Mouse (Mus musculus): ENCODE measurements around the gene Gm20708. TPM values are rescaled to one million over a fixed set of nuclear protein-coding genes. Genes with fewer than 3 reads are reported as not detected.

Gene Gm20708
- total RNA-seq, 1 experiment = 0.40 TPM

- Histone ChIP-seq H3K36me3 (ENCODE audit: control insufficient read depth, insufficient read depth, low read length, poor library complexity, severe bottlenecking) (peaks cover 36% of the 10 kb centered on the region), H3K27ac (ENCODE audit: insufficient read depth, low read depth, low read length, poor library complexity, severe bottlenecking) (no peak overlapping the region), H3K9ac (ENCODE audit: insufficient read depth, low read depth, low read length, poor library complexity, severe bottlenecking) (no peak overlapping the region), H3K9me3 (ENCODE audit: control insufficient read depth, insufficient read depth, low read depth, low read length) (no peaks in the 10 kb centered on the region), H3K4me3 (ENCODE audit: insufficient read depth in 1 of 2, low read depth in 1 of 2, low read length in 2 of 2, poor library complexity in 1 of 2, severe bottlenecking in 1 of 2) (no peak overlapping the region), H3K4me1 (ENCODE audit: control insufficient read depth in 2 of 2, insufficient read depth in 2 of 2, low read length in 2 of 2, poor library complexity in 1 of 2) (peaks cover 2 to 11% of the 10 kb centered on the region in 2 experiments; a peak in 2 of 4 replicates)
- in situ Hi-C loops (cut with MboI; ENCODE audit: low sequenced_read_pairs in 2 of 2, unreplicated experiment in 2 of 2) = no loop called here
- no peak for DNase-seq (ENCODE audit: low read depth, low spot score)
- TF ChIP-seq ZC3H11A (IDR thresholded peaks at IDR 0.05; ENCODE audit: borderline replicate concordance, low read depth, low read length) (no peak), HCFC1 (IDR thresholded peaks at IDR 0.05; ENCODE audit: borderline replicate concordance, insufficient read depth, low read length) (no peak)
These were observed 33.2 kb upstream of the Gm20708 start for GRCm38 (mm10) chr11:117776085-117776792.

DNA sequence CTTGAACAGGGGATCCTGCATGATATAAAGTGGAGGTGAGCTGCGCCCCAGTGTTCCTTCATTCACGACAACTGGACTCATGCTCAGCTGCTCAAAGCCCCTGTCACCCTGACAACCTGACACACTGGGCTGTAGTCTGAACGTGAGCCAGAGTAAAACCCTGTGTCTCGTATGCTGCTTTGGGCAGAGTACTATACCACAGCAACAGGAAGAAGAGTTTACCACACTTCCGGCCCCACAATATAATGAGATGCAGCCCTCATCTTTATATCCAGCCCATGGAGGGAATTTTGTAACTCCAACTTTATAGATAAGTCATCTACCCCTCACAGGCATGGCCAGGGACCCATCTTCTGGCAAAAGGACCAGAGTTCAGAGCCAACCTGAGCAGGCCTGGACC is 32.4 kb upstream of the Gm20708 start:
- H3K36me3 ChIP-seq (ENCODE audit: control insufficient read depth, insufficient read depth, low read length, poor library complexity, severe bottlenecking) = peaks cover 30% of the 10 kb centered on the region
- in situ Hi-C loops (cut with MboI; ENCODE audit: low sequenced_read_pairs in 2 of 2, unreplicated experiment in 2 of 2) = no loop called here
- no peak for TF ChIP-seq ZC3H11A (IDR thresholded peaks at IDR 0.05; ENCODE audit: borderline replicate concordance, low read depth, low read length)
- no peak for TF ChIP-seq HCFC1 (IDR thresholded peaks at IDR 0.05; ENCODE audit: borderline replicate concordance, insufficient read depth, low read length)
- TF ChIP-seq CHD2 (IDR thresholded peaks at IDR 0.05; ENCODE audit: low read depth, low read length) = no peak
- no peak for TF ChIP-seq ZNF384 (IDR thresholded peaks at IDR 0.05; ENCODE audit: low read depth, low read length)
- TF ChIP-seq MAFK (IDR thresholded peaks at IDR 0.05; ENCODE audit: insufficient read depth, low read depth, low read length) = no peak
- no peak overlapping the region for H3K9ac ChIP-seq (ENCODE audit: insufficient read depth, low read depth, low read length, poor library complexity, severe bottlenecking)
- no peak for DNase-seq (ENCODE audit: low read depth, low spot score)
- H3K4me3 ChIP-seq (ENCODE audit: insufficient read depth in 1 of 2, low read depth in 1 of 2, low read length in 2 of 2, poor library complexity in 1 of 2, severe bottlenecking in 1 of 2) = no peak overlapping the region
- H3K9me3 ChIP-seq (ENCODE audit: control insufficient read depth, insufficient read depth, low read depth, low read length) = no peaks in the 10 kb centered on the region
- H3K4me1 ChIP-seq (ENCODE audit: control insufficient read depth in 2 of 2, insufficient read depth in 2 of 2, low read length in 2 of 2, poor library complexity in 1 of 2) = peaks cover 2 to 18% of the 10 kb centered on the region in 2 experiments; a peak in 2 of 4 replicates
- no peak overlapping the region for H3K27ac ChIP-seq (ENCODE audit: insufficient read depth, low read depth, low read length, poor library complexity, severe bottlenecking)

DNA sequence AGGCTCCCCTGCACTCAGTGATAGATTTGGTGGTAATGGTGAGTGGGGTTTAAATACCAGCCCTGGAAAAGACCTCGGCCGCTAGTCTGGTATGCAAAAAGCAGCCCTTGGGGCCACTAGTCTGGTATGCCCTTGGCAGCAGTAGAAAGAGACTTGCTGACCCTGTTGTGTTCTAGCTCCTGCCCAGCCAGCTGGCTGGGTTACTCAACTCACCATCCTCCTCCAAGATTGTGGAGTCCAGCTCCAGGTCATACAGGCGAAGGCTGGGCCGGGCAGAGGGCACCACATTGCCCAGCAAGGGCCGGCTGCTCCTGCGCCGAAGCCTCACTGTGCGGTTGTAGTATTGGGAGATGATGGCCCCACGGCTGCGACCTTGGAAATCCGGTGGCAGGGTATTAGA is 31.4 kb upstream of the Gm20708 start:
- in situ Hi-C loops (cut with MboI; ENCODE audit: low sequenced_read_pairs in 2 of 2, unreplicated experiment in 2 of 2) = no loop called here
- Histone ChIP-seq H3K36me3 (ENCODE audit: control insufficient read depth, insufficient read depth, low read length, poor library complexity, severe bottlenecking) (peaks cover 30% of the 10 kb centered on the region), H3K4me3 (ENCODE audit: insufficient read depth in 1 of 2, low read depth in 1 of 2, low read length in 2 of 2, poor library complexity in 1 of 2, severe bottlenecking in 1 of 2) (no peak overlapping the region), H3K27ac (ENCODE audit: insufficient read depth, low read depth, low read length, poor library complexity, severe bottlenecking) (no peak overlapping the region), H3K9me3 (ENCODE audit: control insufficient read depth, insufficient read depth, low read depth, low read length) (no peaks in the 10 kb centered on the region), H3K9ac (ENCODE audit: insufficient read depth, low read depth, low read length, poor library complexity, severe bottlenecking) (no peak overlapping the region), H3K4me1 (ENCODE audit: control insufficient read depth in 2 of 2, insufficient read depth in 2 of 2, low read length in 2 of 2, poor library complexity in 1 of 2) (peaks cover 4 to 22% of the 10 kb centered on the region in 2 experiments; a peak in 3 of 4 replicates)
- no peak for DNase-seq (ENCODE audit: low read depth, low spot score)
- TF ChIP-seq ZC3H11A (IDR thresholded peaks at IDR 0.05; ENCODE audit: borderline replicate concordance, low read depth, low read length) (no peak), CHD2 (IDR thresholded peaks at IDR 0.05; ENCODE audit: low read depth, low read length) (no peak), ZNF384 (IDR thresholded peaks at IDR 0.05; ENCODE audit: low read depth, low read length) (no peak), MAFK (IDR thresholded peaks at IDR 0.05; ENCODE audit: insufficient read depth, low read depth, low read length) (no peak), HCFC1 (IDR thresholded peaks at IDR 0.05; ENCODE audit: borderline replicate concordance, insufficient read depth, low read length) (no peak)

GRCm38 (mm10) chr11:117778851-117779433 is 30.5 kb upstream of the Gm20708 start:
- H3K9ac ChIP-seq (ENCODE audit: insufficient read depth, low read depth, low read length, poor library complexity, severe bottlenecking) = peak overlapping the region; percentile 35; the same call in 1 of the 2 replicates
- H3K4me3 ChIP-seq (ENCODE audit: insufficient read depth in 1 of 2, low read depth in 1 of 2, low read length in 2 of 2, poor library complexity in 1 of 2, severe bottlenecking in 1 of 2) = peak overlapping the region; percentile 73 to 78
- TF ChIP-seq ZC3H11A (IDR thresholded peaks at IDR 0.05; ENCODE audit: borderline replicate concordance, low read depth, low read length) = no peak
- no peak for TF ChIP-seq HCFC1 (IDR thresholded peaks at IDR 0.05; ENCODE audit: borderline replicate concordance, insufficient read depth, low read length)
- no peak for TF ChIP-seq ZNF384 (IDR thresholded peaks at IDR 0.05; ENCODE audit: low read depth, low read length)
- TF ChIP-seq MAFK (IDR thresholded peaks at IDR 0.05; ENCODE audit: insufficient read depth, low read depth, low read length) = no peak
- no peak for TF ChIP-seq CHD2 (IDR thresholded peaks at IDR 0.05; ENCODE audit: low read depth, low read length)
- H3K4me1 ChIP-seq (ENCODE audit: control insufficient read depth in 2 of 2, insufficient read depth in 2 of 2, low read length in 2 of 2, poor library complexity in 1 of 2) = peaks cover 5 to 29% of the 10 kb centered on the region in 2 experiments; a peak in 3 of 4 replicates
- H3K27ac ChIP-seq (ENCODE audit: insufficient read depth, low read depth, low read length, poor library complexity, severe bottlenecking) = no peak overlapping the region
- H3K9me3 ChIP-seq (ENCODE audit: control insufficient read depth, insufficient read depth, low read depth, low read length) = no peaks in the 10 kb centered on the region
- DNase-seq (ENCODE audit: low read depth, low spot score) = no peak
- in situ Hi-C loops (cut with MboI; ENCODE audit: low sequenced_read_pairs in 2 of 2, unreplicated experiment in 2 of 2) = no loop called here
- peaks cover 29% of the 10 kb centered on the region for H3K36me3 ChIP-seq (ENCODE audit: control insufficient read depth, insufficient read depth, low read length, poor library complexity, severe bottlenecking)

Measured in ES-E14 (cell line).